Mouse (Mus musculus) adrenal gland, adult 8-10 months (tissue): Measurements from ENCODE around the gene C4b. TPM values are rescaled to one million over a fixed set of nuclear protein-coding genes. Genes with fewer than 3 reads are reported as not detected.

Experiments used
- DNase-seq: peaks from one replicate; pipeline ENCODE4 v3.0.0; 2022
- microRNA-seq, 2 experiments: library from miRNA; unstranded; fragments of <30 nt; microRNA quantifications; one replicate each; pipeline ENCODE4 v1.2.0; 2022
- total RNA-seq, 4 experiments: library from RNA; stranded (reverse); gene quantifications; 2 replicates each; pipeline ENCODE4 v1.2.4; 2022

Gene C4b
- total RNA-seq, 4 experiments from 2014 or later: 116 to 180 (median 142) TPM

GRCm38 (mm10) chr17:34700671-34701071, 43.0 kb downstream of the C4b start:
- no peak for DNase-seq

DNA sequence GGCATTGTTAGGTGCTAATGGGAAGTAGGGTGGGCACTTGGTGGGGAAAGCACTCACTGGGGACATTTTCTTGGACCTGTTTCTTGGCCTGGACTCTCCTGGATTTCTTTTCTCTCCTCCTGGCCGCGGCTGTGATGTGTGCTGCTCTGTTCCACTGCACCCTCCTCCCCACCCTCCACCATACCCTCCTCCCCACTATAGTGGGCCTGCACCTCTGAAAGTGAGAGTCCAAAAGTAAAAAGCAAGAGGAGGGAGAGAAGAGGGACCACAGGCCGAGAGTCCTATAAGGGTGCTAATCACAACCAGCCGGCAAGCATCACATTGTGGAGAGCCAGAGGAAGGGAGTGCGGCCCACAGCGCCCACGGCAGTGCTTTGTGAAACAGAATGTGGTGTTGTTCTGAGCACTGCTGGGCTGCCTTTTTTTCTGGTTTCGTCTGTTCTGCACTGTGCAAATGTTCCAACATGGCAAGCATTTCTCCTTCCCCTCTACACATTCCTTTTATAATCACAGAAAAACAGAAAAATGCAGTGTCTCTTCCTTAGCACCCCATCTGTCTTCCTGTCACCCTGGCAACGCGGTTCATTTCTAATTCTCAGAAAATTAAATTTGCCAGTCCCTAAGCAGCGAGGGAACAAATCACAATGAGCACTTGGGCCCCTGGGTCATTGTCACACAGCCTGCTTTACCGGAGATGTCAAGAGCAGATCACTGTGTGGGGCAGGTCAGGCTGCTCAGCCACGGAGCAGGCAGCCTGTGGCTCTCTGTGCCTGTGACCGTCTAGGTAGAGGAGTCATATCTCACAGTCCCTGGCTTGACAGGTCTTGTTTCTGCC, 43.9 kb downstream of the C4b start:
- DNase-seq: no peak

DNA sequence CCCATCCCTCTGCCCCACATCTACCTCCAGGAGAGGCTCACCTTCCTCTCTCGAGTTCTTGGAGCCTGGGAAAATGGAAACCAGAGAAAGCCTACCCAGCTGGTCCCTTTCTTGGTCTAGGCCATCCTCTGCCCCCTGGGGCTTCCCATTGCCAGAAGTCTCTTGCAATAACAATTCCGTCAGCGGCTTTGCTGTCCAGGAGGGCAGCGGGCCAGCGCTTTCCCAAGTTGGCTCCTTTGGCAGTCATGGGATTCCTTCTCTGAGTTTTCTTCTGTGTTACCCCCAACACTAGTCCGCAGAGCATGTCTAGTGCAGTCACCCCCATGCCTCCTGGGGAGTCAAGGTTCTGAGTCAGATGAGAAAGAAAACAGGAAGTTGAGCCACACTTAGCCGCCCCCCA, 50.8 kb downstream of the C4b start:
- no peak for DNase-seq

- DNase-seq: no peak
Measured at GRCm38 (mm10) chr17:34690458-34690857, 53.2 kb downstream of the C4b start.

- no peak for DNase-seq
Measured at GRCm38 (mm10) chr17:34688889-34689288, 54.8 kb downstream of the C4b start.

- no peak for DNase-seq
Measured at GRCm38 (mm10) chr17:34685120-34686110, 58.3 kb downstream of the C4b start.

GRCm38 (mm10) chr17:34684253-34684893, 59.3 kb downstream of the C4b start:
- DNase-seq: no peak

DNA sequence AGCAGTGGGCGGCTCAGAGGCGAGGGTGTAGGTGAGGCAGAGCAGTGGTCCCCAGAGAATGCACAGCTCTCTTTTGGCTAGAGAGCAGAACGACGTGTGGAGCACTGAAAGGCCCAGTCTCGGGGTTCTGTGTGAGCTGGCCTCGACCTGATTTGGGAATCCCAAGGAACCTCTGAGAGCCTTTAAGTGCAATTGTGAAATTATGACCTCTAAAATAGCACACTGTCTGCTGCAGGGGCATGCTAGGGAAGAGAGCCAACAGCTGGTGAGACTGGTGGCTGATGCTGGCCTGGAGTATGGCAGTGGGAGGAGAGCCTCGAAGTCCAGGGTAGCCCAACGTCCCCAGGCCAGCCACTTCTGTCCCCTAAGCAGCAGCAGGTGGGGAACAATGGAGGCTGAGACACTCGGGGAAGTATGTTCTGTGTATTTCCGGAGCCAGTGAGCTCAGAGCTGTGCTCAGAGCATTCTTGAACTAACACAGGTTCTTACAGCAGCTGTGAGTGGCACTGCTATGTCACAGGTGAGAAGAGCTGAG, 59.9 kb downstream of the C4b start:
- no peak for DNase-seq

GRCm38 (mm10) chr17:34683179-34683578, 60.5 kb downstream of the C4b start:
- DNase-seq: no peak

GRCm38 (mm10) chr17:34681881-34682536, 61.7 kb downstream of the C4b start:
- DNase-seq: no peak

- peak; percentile 61 for DNase-seq
Measured at GRCm38 (mm10) chr17:34681132-34681571, 62.5 kb downstream of the C4b start.

DNA sequence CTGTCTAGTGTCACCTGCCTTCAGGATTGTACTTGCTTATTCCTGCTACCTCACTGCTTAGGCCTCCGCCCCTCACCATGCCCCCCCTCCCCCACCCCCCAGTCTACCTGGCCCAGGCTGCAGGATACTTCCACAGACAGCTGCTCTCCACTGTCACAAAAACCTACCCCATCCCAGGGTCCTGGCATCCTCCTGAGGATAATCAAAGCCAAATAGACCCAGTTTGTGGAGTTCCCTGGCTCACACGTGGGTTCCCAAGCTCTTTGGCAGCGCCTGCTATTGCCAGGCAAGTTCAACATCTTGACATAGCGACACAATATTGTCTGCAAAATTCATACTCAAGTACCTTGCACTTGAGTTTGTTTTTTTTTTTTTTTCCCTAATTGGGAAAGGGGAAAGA, 63.1 kb downstream of the C4b start:
- DNase-seq: no peak

- no peak for DNase-seq
Measured at GRCm38 (mm10) chr17:34680191-34680590, 63.5 kb downstream of the C4b start.

Small RNA genes lying within 50 kb of the gene (microRNA-seq; reads per million reads assigned to microRNA genes)
- 0 to 0.34 reads per million in 2 experiments for gene Gm27471

Other genes starting within 250 kb of the C4b start
- gene Btnl6, start 226.5 kb downstream of the C4b start, total RNA-seq: not detected
- gene Notch4, start 179.6 kb downstream of the C4b start, total RNA-seq: 10 to 100 TPM; 25.8 to 39.8 (median 36.6) TPM
- 1 to 10 TPM; 4.7 to 7.9 (median 6.4) TPM for gene Gpsm3, start 154.1 kb downstream of the C4b start, total RNA-seq
- gene Pbx2, start 152.6 kb downstream of the C4b start, total RNA-seq: 10 to 100 TPM; 30.8 to 55.5 (median 44.0) TPM
- gene Ager, start 146.0 kb downstream of the C4b start, total RNA-seq: 1 to 10 TPM in 3 of 4 experiments, under 1 TPM in 1; 0.52 to 2.4 (median 1.4) TPM
- 100 to 1,000 TPM in 1 of 4 experiments, 10 to 100 TPM in 3; 72.6 to 101 (median 84.6) TPM for gene Rnf5, start 140.2 kb downstream of the C4b start, total RNA-seq
- gene Agpat1, start 139.6 kb downstream of the C4b start, total RNA-seq: 100 to 1,000 TPM in 3 of 4 experiments, 10 to 100 TPM in 1; 84.6 to 108 (median 101) TPM
- 1 to 10 TPM; 1.7 to 3.5 (median 1.9) TPM for gene Egfl8, start 127.9 kb downstream of the C4b start, total RNA-seq
- gene Ppt2, start 115.4 kb downstream of the C4b start, total RNA-seq: 10 to 100 TPM; 59.2 to 70.5 (median 64.3) TPM
- gene Prrt1, start 114.3 kb downstream of the C4b start, total RNA-seq: 10 to 100 TPM in 3 of 4 experiments, 1 to 10 TPM in 1; 7.0 to 36.3 (median 20.6) TPM
- 10 to 100 TPM; 13.0 to 15.5 (median 15.1) TPM for gene Fkbpl, start 99.1 kb downstream of the C4b start, total RNA-seq
- 10 to 100 TPM; 47.1 to 56.6 (median 51.1) TPM for gene Atf6b, start 96.7 kb downstream of the C4b start, total RNA-seq
- 10 to 100 TPM; 27.6 to 54.1 (median 41.4) TPM for gene Tnxb, start 73.3 kb downstream of the C4b start, total RNA-seq
- gene Cyp21a1, start 60.7 kb upstream of the C4b start, total RNA-seq: over 10,000 TPM in 2 of 4 experiments, 1,000 to 10,000 TPM in 2; 6,868 to 18,233 (median 12,184) TPM
- 10 to 100 TPM; 43.2 to 75.9 (median 64.6) TPM for gene Stk19, start 93.1 kb upstream of the C4b start, total RNA-seq
- gene Dxo, start 93.1 kb upstream of the C4b start, total RNA-seq: 10 to 100 TPM; 48.2 to 76.5 (median 67.0) TPM
- 10 to 100 TPM; 67.2 to 85.0 (median 83.5) TPM for gene Skiv2l, start 106.3 kb upstream of the C4b start, total RNA-seq
- gene Nelfe, start 106.5 kb upstream of the C4b start, total RNA-seq: 10 to 100 TPM; 41.7 to 59.8 (median 53.8) TPM
- 10 to 100 TPM in 3 of 4 experiments, 1 to 10 TPM in 1; 9.5 to 29.5 (median 17.1) TPM for gene Cfb, start 118.6 kb upstream of the C4b start, total RNA-seq
- gene Zbtb12, start 135.6 kb upstream of the C4b start, total RNA-seq: 10 to 100 TPM; 15.0 to 21.0 (median 18.0) TPM
- gene Gm20547, start 138.2 kb upstream of the C4b start, total RNA-seq: under 1 TPM in 1 of 4 experiments, not detected in 3; 0.89 TPM
- gene C2, start 154.4 kb upstream of the C4b start, total RNA-seq: 100 to 1,000 TPM in 3 of 4 experiments, 10 to 100 TPM in 1; 86.8 to 164 (median 129) TPM
- gene Ehmt2, start 154.6 kb upstream of the C4b start, total RNA-seq: 100 to 1,000 TPM; 148 to 179 (median 173) TPM
- 1 to 10 TPM in 2 of 4 experiments, under 1 TPM in 2; 0.73 to 1.8 (median 1.1) TPM for gene Slc44a4, start 170.6 kb upstream of the C4b start, total RNA-seq
- gene Neu1, start 187.4 kb upstream of the C4b start, total RNA-seq: 10 to 100 TPM; 27.3 to 39.4 (median 28.1) TPM
- 100 to 1,000 TPM in 1 of 4 experiments, 10 to 100 TPM in 3; 24.5 to 115 (median 36.0) TPM for gene Hspa1b, start 215.4 kb upstream of the C4b start, total RNA-seq
- under 1 TPM in 1 of 4 experiments, not detected in 3; 0.73 TPM for gene Gm20481, start 226.0 kb upstream of the C4b start, total RNA-seq
- 10 to 100 TPM; 11.9 to 35.8 (median 14.4) TPM for gene Hspa1a, start 228.3 kb upstream of the C4b start, total RNA-seq
- gene Hspa1l, start 228.8 kb upstream of the C4b start, total RNA-seq: under 1 TPM; 0.14 to 0.25 (median 0.17) TPM
- 10 to 100 TPM; 28.2 to 35.4 (median 30.1) TPM for gene Lsm2, start 238.0 kb upstream of the C4b start, total RNA-seq